Mouse (Mus musculus) midbrain, embryonic 11.5 days (tissue): Measurements from ENCODE around the gene Pkdcc. TPM values are rescaled to one million over a fixed set of nuclear protein-coding genes. Genes with fewer than 3 reads are reported as not detected.
A peak's percentile ranks its signal among the peaks of the same experiment; 100 is the strongest.

ENCODE experiments used
- ATAC-seq: fragments of 200-750 bp; cut with Nextera tagmentation; 2 replicates; pipeline ENCODE4 v1.8.0; 2017; ENCODE audit warnings: moderate TSS enrichment, moderate library complexity; ENCODE audit not compliant: low FRiP score
- DNase-seq: peaks from one replicate; pipeline ENCODE4 v3.0.0; 2015; ENCODE audit warnings: low spot score; ENCODE audit errors: missing footprints
- H3K27ac ChIP-seq: fragments of 300-500 bp; sonication (generic); 2 replicates; pipeline ENCODE4 v1.5.1; 2014; ENCODE audit warnings: low read depth, low read length
- H3K27me3 ChIP-seq: fragments of 300-500 bp; sonication (generic); 2 replicates; pipeline ENCODE4 v1.6.1; 2014; ENCODE audit warnings: mild to moderate bottlenecking, low read length, moderate library complexity, mixed read lengths; ENCODE audit not compliant: control insufficient read depth, insufficient read depth
- H3K36me3 ChIP-seq: fragments of 300-500 bp; sonication (generic); 2 replicates; pipeline ENCODE4 v1.6.1; 2014; ENCODE audit warnings: mild to moderate bottlenecking, low read length, moderate library complexity, mixed read lengths; ENCODE audit not compliant: control insufficient read depth, insufficient read depth
- H3K4me1 ChIP-seq: fragments of 300-500 bp; sonication (generic); 2 replicates; pipeline ENCODE4 v1.6.1; 2014; ENCODE audit warnings: low read length; ENCODE audit not compliant: control insufficient read depth, insufficient read depth
- H3K4me2 ChIP-seq: fragments of 300-500 bp; sonication (generic); 2 replicates; pipeline ENCODE4 v1.6.1; 2014; ENCODE audit warnings: mild to moderate bottlenecking, moderate library complexity
- H3K4me3 ChIP-seq: fragments of 300-500 bp; sonication (generic); 2 replicates; pipeline ENCODE4 v1.5.1; 2014; ENCODE audit warnings: low read depth, low read length
- H3K9ac ChIP-seq: fragments of 300-500 bp; sonication (generic); 2 replicates; pipeline ENCODE4 v1.6.1; 2014; ENCODE audit warnings: low read length
- H3K9me3 ChIP-seq: fragments of 300-500 bp; sonication (generic); 2 replicates; pipeline ENCODE4 v1.6.1; 2016; ENCODE audit warnings: low read length; ENCODE audit not compliant: control insufficient read depth
- WGBS: fragments of 180-500 bp; shearing (Covaris S2); extraction: QIAGEN DNeasy Blood & Tissue Kit; methylation state at CpG from one replicate; pipeline ENCODE4 v1.1.7; 2014; 5-methylcytosine and 5-hydroxymethylcytosine counted together
- polyA plus RNA-seq: library from polyadenylated mRNA; unstranded; fragments of >200 nt; fragmentation: Nextera tagmentation; extraction: Ambion mirVana; gene quantifications from 2 replicates; pipeline ENCODE4 v1.2.1, GENCODE M21; 2014

Gene Pkdcc
- polyA plus RNA-seq: 5.0 and 5.5 TPM in 2 replicates

GRCm38 (mm10) chr17:83214674-83215528 is at the start of gene Pkdcc:
TSS of gene Pkdcc (plus strand) at chr17:83215292.
- Histone ChIP-seq H3K27ac (peak within 1 kb of the TSS; percentile 55; the same call in 1 of the 2 replicates), H3K4me3 (peak within 1 kb of the TSS; percentile 59), H3K4me1 (peaks cover 9% of the 10 kb centered on the region), H3K9ac (peak within 1 kb of the TSS; percentile 76), H3K27me3 (peaks cover 84% of the 10 kb centered on the region), H3K36me3 (no peaks in the 10 kb centered on the region), H3K4me2 (peak within 1 kb of the TSS; percentile 88), H3K9me3 (no peaks in the 10 kb centered on the region)
- peak; percentile 97 for DNase-seq
- ATAC-seq: peak; percentile 89
- 0% methylated on average over 41 of the region's 105 CpGs for WGBS

GRCm38 (mm10) chr17:83166195-83166594 is 48.9 kb upstream of the Pkdcc start:
- no peak overlapping the region for H3K27ac ChIP-seq

GRCm38 (mm10) chr17:83176146-83176545 is 38.9 kb upstream of the Pkdcc start:
- no peaks in the 10 kb centered on the region for H3K9me3 ChIP-seq
- H3K36me3 ChIP-seq: no peaks in the 10 kb centered on the region
- ATAC-seq (no peak), DNase-seq (no peak)
- 85% methylated on average over 4 of the region's 4 CpGs for WGBS
- no peaks in the 10 kb centered on the region for H3K27me3 ChIP-seq
- no peak overlapping the region for H3K4me2 ChIP-seq
- H3K4me3 ChIP-seq: no peak overlapping the region
- H3K4me1 ChIP-seq: no peaks in the 10 kb centered on the region
- no peak overlapping the region for H3K27ac ChIP-seq
- no peak overlapping the region for H3K9ac ChIP-seq

More at GRCm38 (mm10) chr17:83166195-83166594, 48.9 kb upstream of the Pkdcc start:
- Histone ChIP-seq H3K4me2 (no peak overlapping the region), H3K9me3 (no peaks in the 10 kb centered on the region), H3K4me1 (peaks cover 4% of the 10 kb centered on the region; the same call in 1 of the 2 replicates), H3K9ac (no peak overlapping the region), H3K4me3 (no peak overlapping the region), H3K36me3 (no peaks in the 10 kb centered on the region), H3K27me3 (no peaks in the 10 kb centered on the region)
- WGBS: 72% methylated on average over 5 of the region's 5 CpGs
- no peak for ATAC-seq
- DNase-seq: no peak

- no peak overlapping the region for H3K27ac ChIP-seq
Measured at GRCm38 (mm10) chr17:83178483-83179150, 36.5 kb upstream of the Pkdcc start.

GRCm38 (mm10) chr17:83179151-83179531 is 36.0 kb upstream of the Pkdcc start:
- DNase-seq: no peak

More at GRCm38 (mm10) chr17:83178483-83179150, 36.5 kb upstream of the Pkdcc start:
- no peaks in the 10 kb centered on the region for H3K36me3 ChIP-seq
- no peaks in the 10 kb centered on the region for H3K4me1 ChIP-seq
- no peak overlapping the region for H3K9ac ChIP-seq
- H3K27me3 ChIP-seq: no peaks in the 10 kb centered on the region; the same call in 1 of the 2 replicates
- ATAC-seq: no peak
- no peak for DNase-seq
- H3K9me3 ChIP-seq: no peaks in the 10 kb centered on the region
- H3K4me3 ChIP-seq: no peak overlapping the region
- WGBS: 61% methylated on average over 9 of the region's 9 CpGs
- H3K4me2 ChIP-seq: no peak overlapping the region

GRCm38 (mm10) chr17:83179569-83179968 is 35.5 kb upstream of the Pkdcc start:
- Histone ChIP-seq H3K9ac (no peak overlapping the region), H3K27ac (no peak overlapping the region), H3K4me3 (no peak overlapping the region), H3K4me1 (no peaks in the 10 kb centered on the region), H3K36me3 (no peaks in the 10 kb centered on the region), H3K9me3 (no peaks in the 10 kb centered on the region), H3K27me3 (no peaks in the 10 kb centered on the region; the same call in 1 of the 2 replicates), H3K4me2 (no peak overlapping the region)
- ATAC-seq: no peak
- 78% methylated on average over 4 of the region's 4 CpGs for WGBS
- DNase-seq: no peak

More at GRCm38 (mm10) chr17:83179151-83179531, 36.0 kb upstream of the Pkdcc start:
- Histone ChIP-seq H3K9ac (no peak overlapping the region), H3K27ac (no peak overlapping the region), H3K4me1 (no peaks in the 10 kb centered on the region), H3K36me3 (no peaks in the 10 kb centered on the region), H3K4me3 (no peak overlapping the region), H3K4me2 (no peak overlapping the region), H3K27me3 (no peaks in the 10 kb centered on the region; the same call in 1 of the 2 replicates), H3K9me3 (no peaks in the 10 kb centered on the region)
- ATAC-seq: no peak
- 55% methylated on average over 6 of the region's 6 CpGs for WGBS

- H3K9me3 ChIP-seq: no peaks in the 10 kb centered on the region
- no peak for ATAC-seq
- H3K4me3 ChIP-seq: no peak overlapping the region
- no peaks in the 10 kb centered on the region for H3K36me3 ChIP-seq
- H3K4me1 ChIP-seq: no peaks in the 10 kb centered on the region
- H3K27ac ChIP-seq: no peak overlapping the region
- no peak overlapping the region for H3K4me2 ChIP-seq
- H3K27me3 ChIP-seq: no peaks in the 10 kb centered on the region; the same call in 1 of the 2 replicates
- 80% methylated on average over 7 of the region's 7 CpGs for WGBS
- no peak for DNase-seq
- H3K9ac ChIP-seq: no peak overlapping the region
Measured at GRCm38 (mm10) chr17:83181086-83181485, 34.0 kb upstream of the Pkdcc start.

GRCm38 (mm10) chr17:83181592-83181991 is 33.5 kb upstream of the Pkdcc start:
- H3K9me3 ChIP-seq: no peaks in the 10 kb centered on the region
- DNase-seq (no peak), ATAC-seq (no peak)
- H3K27ac ChIP-seq: no peak overlapping the region
- no peak overlapping the region for H3K9ac ChIP-seq
- no peak overlapping the region for H3K4me2 ChIP-seq
- no peaks in the 10 kb centered on the region for H3K4me1 ChIP-seq
- H3K27me3 ChIP-seq: no peaks in the 10 kb centered on the region; the same call in 1 of the 2 replicates
- no peak overlapping the region for H3K4me3 ChIP-seq
- WGBS: 76% methylated on average over 7 of the region's 7 CpGs
- no peaks in the 10 kb centered on the region for H3K36me3 ChIP-seq
